Mouse (Mus musculus) G1E (cell line): ENCODE data around the gene Vmn2r29. TPM values are rescaled to one million over a fixed set of nuclear protein-coding genes. Genes with fewer than 3 reads are reported as not detected.
"Not testable (repeated sequence)": the region's sequence is repeated elsewhere in the genome, so short reads cannot be mapped to it uniquely, and the experiment has no call there.

ENCODE experiments used
- ATAC-seq: 2 replicates; pipeline ENCODE4 v1.8.0; 2016; ENCODE audit warnings: mild to moderate bottlenecking; ENCODE audit not compliant: insufficient number of reproducible peaks, poor library complexity, low FRiP score, severe bottlenecking; ENCODE audit errors: extremely low read depth
- DNase-seq: peaks from one replicate; pipeline ENCODE4 v3.0.0; 2012; ENCODE audit warnings: low spot score
- H3K27me3 ChIP-seq: 2 replicates; pipeline ENCODE4 v1.6.1; 2012; ENCODE audit warnings: mild to moderate bottlenecking, low read length, inconsistent platforms; ENCODE audit not compliant: insufficient read depth
- H3K36me3 ChIP-seq: replicated peaks from 2 replicates; pipeline ENCODE3; 2012; ENCODE audit warnings: mild to moderate bottlenecking, inconsistent platforms
- H3K4me1 ChIP-seq: 2 replicates; pipeline ENCODE4 v1.6.1; 2012; ENCODE audit warnings: low read depth, low read length, inconsistent platforms, mixed read lengths; ENCODE audit not compliant: insufficient read depth
- H3K4me3 ChIP-seq: 2 replicates; pipeline ENCODE4 v1.5.1; 2012; ENCODE audit warnings: low read depth, mild to moderate bottlenecking, inconsistent platforms, low read length, moderate library complexity, mixed read lengths
- H3K9me3 ChIP-seq: replicated peaks from 2 replicates; pipeline ENCODE4 v1.6.1; 2012; ENCODE audit warnings: inconsistent platforms
- CTCF ChIP-seq: IDR thresholded peaks from 2 replicates; pipeline ENCODE4 v1.5.1; 2012; ENCODE audit warnings: low read depth, low read length, inconsistent platforms, mixed read lengths
- GATA1 ChIP-seq: IDR thresholded peaks from 2 replicates; pipeline ENCODE4 v1.6.1; 2012; ENCODE audit warnings: borderline replicate concordance, low read length, inconsistent platforms, mixed read lengths
- GATA2 ChIP-seq: IDR thresholded peaks from 2 replicates; pipeline ENCODE4 v1.6.1; 2012; ENCODE audit warnings: low read depth, low read length, inconsistent platforms, borderline replicate concordance
- POLR2AphosphoS5 ChIP-seq: IDR thresholded peaks from 2 replicates; pipeline ENCODE4 v1.6.1; 2012; ENCODE audit warnings: low read depth, low read length, inconsistent platforms; ENCODE audit not compliant: insufficient replicate concordance
- TAL1 ChIP-seq: conservative IDR thresholded peaks from 2 replicates; pipeline ENCODE4 v1.6.1; 2012; ENCODE audit warnings: low read depth, low read length, inconsistent platforms, mixed read lengths
- polyA plus RNA-seq: library from polyadenylated mRNA; stranded (reverse); fragments of >175 nt; gene quantifications from 2 replicates; pipeline ENCODE4 v1.2.3, GENCODE M21; 2012
- total RNA-seq, 2 experiments: library from RNA; stranded (forward) in 1 of 2; stranded (reverse) in 1 of 2; fragments of 200-1000 nt in 1 of 2; fragments of >200 nt in 1 of 2; fragmentation: Nextera tagmentation in 1 of 2; gene quantifications; 2 replicates each; pipeline ENCODE4 v1.2.3; 2014 to 2017

The Vmn2r29 gene
- not detected in 2 replicates for total RNA-seq (2014; fragmentation: Nextera tagmentation)
- 0.11 and 0.17 TPM in 2 replicates for total RNA-seq (2017)
- not detected in 2 replicates for polyA plus RNA-seq

- H3K4me1 ChIP-seq, H3K9me3 ChIP-seq, DNase-seq, H3K36me3 ChIP-seq, ATAC-seq, H3K4me3 ChIP-seq, H3K27me3 ChIP-seq: not testable (repeated sequence)
These were observed at the start of gene Vmn2r29 for GRCm38 (mm10) chr7:7247228-7247627. TSS of gene Vmn2r29 (minus strand) at chr7:7247328.

- DNase-seq = peak; percentile 21
- peaks cover 26% of the 10 kb centered on the region for H3K4me1 ChIP-seq
- H3K36me3 ChIP-seq = peaks cover 53% of the 10 kb centered on the region
- peaks cover 4% of the 10 kb centered on the region for H3K27me3 ChIP-seq
- ATAC-seq = no peak
- no peak for TF ChIP-seq TAL1
- TF ChIP-seq GATA1 = no peak
- no peak for TF ChIP-seq GATA2
- no peak for TF ChIP-seq POLR2AphosphoS5
- no peak for TF ChIP-seq CTCF
- no peaks in the 10 kb centered on the region for H3K9me3 ChIP-seq
- H3K4me3 ChIP-seq = no peak overlapping the region
These were observed 48.5 kb upstream of the Vmn2r29 start for GRCm38 (mm10) chr7:7295595-7295994.

- H3K36me3 ChIP-seq = peaks cover 32% of the 10 kb centered on the region
- H3K4me1 ChIP-seq = peaks cover 5% of the 10 kb centered on the region; the same call in 1 of the 2 replicates
- peaks cover 5% of the 10 kb centered on the region for H3K9me3 ChIP-seq
- H3K4me3 ChIP-seq = no peak overlapping the region
- ATAC-seq (no peak), DNase-seq (no peak)
- H3K27me3 ChIP-seq = no peaks in the 10 kb centered on the region
- TF ChIP-seq GATA2 = no peak
- no peak for TF ChIP-seq GATA1
- TF ChIP-seq CTCF = no peak
- no peak for TF ChIP-seq TAL1
These were observed 34.3 kb upstream of the Vmn2r29 start for GRCm38 (mm10) chr7:7281383-7281782.

GRCm38 (mm10) chr7:7277966-7278567 is 30.9 kb upstream of the Vmn2r29 start, which contains the start of gene Gm45844:
TSS of gene Gm45844 (minus strand) at chr7:7278289.
- ATAC-seq = peak; percentile 98
- not testable (repeated sequence) for H3K27me3 ChIP-seq, H3K4me1 ChIP-seq, H3K9me3 ChIP-seq
- Histone ChIP-seq H3K36me3 (peaks cover 11% of the 10 kb centered on the region), H3K4me3 (peak within 1 kb of the TSS; percentile 71)
- peak; percentile 41 for TF ChIP-seq CTCF
- peak; percentile 63 for DNase-seq

- ATAC-seq, H3K27me3 ChIP-seq, H3K36me3 ChIP-seq, H3K9me3 ChIP-seq, DNase-seq, H3K4me1 ChIP-seq: not testable (repeated sequence)
- H3K4me3 ChIP-seq = peak overlapping the region; percentile 71; the same call in 1 of the 2 replicates
These were observed 30.4 kb upstream of the Vmn2r29 start for GRCm38 (mm10) chr7:7277556-7277955.

- not testable (repeated sequence) for DNase-seq, H3K27me3 ChIP-seq, H3K4me1 ChIP-seq, H3K36me3 ChIP-seq, H3K9me3 ChIP-seq, ATAC-seq
- H3K4me3 ChIP-seq = peak within 1 kb of the TSS; percentile 68
These were observed 37.6 kb downstream of the Vmn2r29 start, which contains the start of gene Zfp772 for GRCm38 (mm10) chr7:7209313-7210151. TSS of gene Zfp772 (minus strand) at chr7:7209998.

- H3K27me3 ChIP-seq = no peaks in the 10 kb centered on the region
- TF ChIP-seq GATA2 (no peak), CTCF (peak; percentile 29; the same call in 1 of the 2 replicates)
- peak; percentile 85 for ATAC-seq
These were observed 58.8 kb downstream of the Vmn2r29 start for GRCm38 (mm10) chr7:7188191-7188942.

More at GRCm38 (mm10) chr7:7188191-7188942, 58.8 kb downstream of the Vmn2r29 start:
- H3K4me3 ChIP-seq = peak overlapping the region; percentile 65
- H3K4me1 ChIP-seq = peaks cover 4% of the 10 kb centered on the region; the same call in 1 of the 2 replicates
- H3K9me3 ChIP-seq = no peaks in the 10 kb centered on the region
- H3K36me3 ChIP-seq = no peaks in the 10 kb centered on the region
- DNase-seq = peak; percentile 57
